Mouse (Mus musculus) lung, postnatal 0 days (tissue): Measurements from ENCODE around the gene Gm12117. TPM values are rescaled to one million over a fixed set of nuclear protein-coding genes. Genes with fewer than 3 reads are reported as not detected.

Source experiments
- ATAC-seq: fragments of 200-750 bp; cut with Nextera tagmentation; 2 replicates; pipeline ENCODE4 v1.8.0; 2017; ENCODE audit warnings: moderate library complexity
- DNase-seq: peaks from one replicate; pipeline ENCODE4 v3.0.0-alpha.2; 2016; ENCODE audit warnings: low spot score
- H3K27ac ChIP-seq: fragments of 300-500 bp; sonication (generic); 2 replicates; pipeline ENCODE4 v1.5.1; 2014; ENCODE audit warnings: antibody characterized with exemption, mild to moderate bottlenecking, low read length, mixed read lengths
- H3K27me3 ChIP-seq: fragments of 300-500 bp; sonication (generic); replicated peaks from 2 replicates; pipeline ENCODE4 v1.6.1; 2014; ENCODE audit warnings: low read length, mixed read lengths; ENCODE audit not compliant: insufficient read depth
- H3K36me3 ChIP-seq: fragments of 300-500 bp; sonication (generic); 2 replicates; pipeline ENCODE4 v1.6.1; 2014; ENCODE audit warnings: low read length, mixed read lengths; ENCODE audit not compliant: insufficient read depth
- H3K4me1 ChIP-seq: fragments of 300-500 bp; sonication (generic); 2 replicates; pipeline ENCODE4 v1.6.1; 2014; ENCODE audit warnings: antibody characterized with exemption, low read depth, low read length, mixed read lengths; ENCODE audit not compliant: insufficient read depth
- H3K4me2 ChIP-seq: fragments of 300-500 bp; sonication (generic); replicated peaks from 2 replicates; pipeline ENCODE4 v1.6.1; 2014; ENCODE audit warnings: low read depth, mild to moderate bottlenecking, low read length, moderate library complexity, mixed read lengths
- H3K4me3 ChIP-seq: fragments of 300-500 bp; sonication (generic); 2 replicates; pipeline ENCODE4 v1.5.1; 2014; ENCODE audit warnings: low read depth, low read length
- H3K9ac ChIP-seq: fragments of 300-500 bp; sonication (generic); replicated peaks from 2 replicates; pipeline ENCODE4 v1.6.1; 2014; ENCODE audit warnings: low read depth, mild to moderate bottlenecking
- H3K9me3 ChIP-seq: fragments of 300-500 bp; sonication (generic); 2 replicates; pipeline ENCODE4 v1.6.1; 2016; ENCODE audit warnings: low read length, mixed read lengths
- CTCF ChIP-seq: IDR thresholded peaks from 2 replicates; pipeline ENCODE4 v1.5.1; 2016; ENCODE audit warnings: antibody characterized with exemption, mild to moderate bottlenecking
- EP300 ChIP-seq: IDR thresholded peaks from 2 replicates; pipeline ENCODE4 v1.6.1; 2016; ENCODE audit warnings: antibody characterized with exemption, mild to moderate bottlenecking, control low read depth
- WGBS: fragments of 180-500 bp; shearing (Covaris S2); extraction: QIAGEN DNeasy Blood & Tissue Kit; methylation state at CpG from one replicate; pipeline ENCODE4 v1.1.7; 2014; 5-methylcytosine and 5-hydroxymethylcytosine counted together
- polyA plus RNA-seq: library from polyadenylated mRNA; unstranded; fragments of >200 nt; fragmentation: Nextera tagmentation; extraction: Ambion mirVana; gene quantifications from 2 replicates; pipeline ENCODE4 v1.2.1, GENCODE M21; 2015

The Gm12117 gene
- polyA plus RNA-seq, 1 experiment from 2014 or later: not detected

GRCm38 (mm10) chr11:33294063-33294462 is 17.5 kb upstream of the Gm12117 start:
- Histone ChIP-seq H3K4me2 (no peak overlapping the region), H3K4me1 (no peaks in the 10 kb centered on the region), H3K4me3 (no peak overlapping the region), H3K27ac (no peak overlapping the region), H3K9me3 (no peaks in the 10 kb centered on the region), H3K27me3 (no peaks in the 10 kb centered on the region), H3K9ac (no peak overlapping the region), H3K36me3 (no peaks in the 10 kb centered on the region)
- peak; percentile 33 for ATAC-seq
- DNase-seq: peak; percentile 6
- TF ChIP-seq CTCF: no peak
- no peak for TF ChIP-seq EP300
- 49% methylated on average over 6 of the region's 6 CpGs for WGBS

GRCm38 (mm10) chr11:33278571-33278970 is 2.0 kb upstream of the Gm12117 start:
- no peaks in the 10 kb centered on the region for H3K4me1 ChIP-seq
- H3K4me2 ChIP-seq: no peak overlapping the region
- H3K27me3 ChIP-seq: no peaks in the 10 kb centered on the region
- 58% methylated on average over 2 of the region's 2 CpGs for WGBS
- ATAC-seq (no peak), DNase-seq (no peak)
- TF ChIP-seq EP300 (no peak), CTCF (no peak)
- no peak overlapping the region for H3K4me3 ChIP-seq
- no peaks in the 10 kb centered on the region for H3K36me3 ChIP-seq
- H3K9me3 ChIP-seq: no peaks in the 10 kb centered on the region
- no peak overlapping the region for H3K9ac ChIP-seq
- H3K27ac ChIP-seq: no peak overlapping the region

GRCm38 (mm10) chr11:33274816-33275215 is 1.7 kb downstream of the Gm12117 start:
- DNase-seq (no peak), ATAC-seq (no peak)
- Histone ChIP-seq H3K4me1 (no peaks in the 10 kb centered on the region), H3K9ac (no peak overlapping the region), H3K4me3 (no peak overlapping the region), H3K27me3 (no peaks in the 10 kb centered on the region), H3K36me3 (no peaks in the 10 kb centered on the region), H3K27ac (no peak overlapping the region), H3K9me3 (no peaks in the 10 kb centered on the region), H3K4me2 (no peak overlapping the region)
- 71% methylated on average over 3 of the region's 3 CpGs for WGBS
- TF ChIP-seq CTCF (no peak), EP300 (no peak)

GRCm38 (mm10) chr11:33274294-33274693 is 2.2 kb downstream of the Gm12117 start:
- H3K36me3 ChIP-seq: no peaks in the 10 kb centered on the region

GRCm38 (mm10) chr11:33240295-33240694 is 36.2 kb downstream of the Gm12117 start:
- no peak overlapping the region for H3K4me2 ChIP-seq
- DNase-seq (no peak), ATAC-seq (no peak)
- no peak overlapping the region for H3K4me3 ChIP-seq
- no peaks in the 10 kb centered on the region for H3K4me1 ChIP-seq
- H3K27me3 ChIP-seq: no peaks in the 10 kb centered on the region
- H3K9me3 ChIP-seq: no peaks in the 10 kb centered on the region
- 80% methylated on average over 3 of the region's 3 CpGs for WGBS
- no peak overlapping the region for H3K27ac ChIP-seq
- no peak overlapping the region for H3K9ac ChIP-seq
- no peaks in the 10 kb centered on the region for H3K36me3 ChIP-seq
- TF ChIP-seq EP300 (no peak), CTCF (no peak)

More at GRCm38 (mm10) chr11:33274294-33274693, 2.2 kb downstream of the Gm12117 start:
- Histone ChIP-seq H3K4me1 (no peaks in the 10 kb centered on the region), H3K27ac (no peak overlapping the region), H3K4me2 (no peak overlapping the region), H3K27me3 (no peaks in the 10 kb centered on the region), H3K9me3 (no peaks in the 10 kb centered on the region), H3K9ac (no peak overlapping the region), H3K4me3 (no peak overlapping the region)
- TF ChIP-seq CTCF: no peak
- TF ChIP-seq EP300: no peak
- 79% methylated on average over 1 of the region's 1 CpGs for WGBS
- ATAC-seq (no peak), DNase-seq (no peak)

GRCm38 (mm10) chr11:33234134-33234533 is 42.4 kb downstream of the Gm12117 start:
- ATAC-seq (no peak), DNase-seq (no peak)
- no peaks in the 10 kb centered on the region for H3K27me3 ChIP-seq
- WGBS: 47% methylated on average over 3 of the region's 3 CpGs
- TF ChIP-seq CTCF (no peak), EP300 (no peak)
- no peak overlapping the region for H3K4me3 ChIP-seq
- no peak overlapping the region for H3K27ac ChIP-seq
- no peaks in the 10 kb centered on the region for H3K9me3 ChIP-seq
- H3K4me2 ChIP-seq: no peak overlapping the region
- H3K4me1 ChIP-seq: no peaks in the 10 kb centered on the region
- no peak overlapping the region for H3K9ac ChIP-seq
- no peaks in the 10 kb centered on the region for H3K36me3 ChIP-seq

GRCm38 (mm10) chr11:33232056-33232455 is 44.5 kb downstream of the Gm12117 start:
- no peaks in the 10 kb centered on the region for H3K9me3 ChIP-seq
- no peak overlapping the region for H3K9ac ChIP-seq
- no peak overlapping the region for H3K27ac ChIP-seq
- no peak for TF ChIP-seq EP300
- no peak for TF ChIP-seq CTCF
- H3K27me3 ChIP-seq: no peaks in the 10 kb centered on the region
- H3K4me1 ChIP-seq: no peaks in the 10 kb centered on the region
- WGBS: 68% methylated on average over 5 of the region's 5 CpGs
- H3K4me2 ChIP-seq: no peak overlapping the region
- no peak overlapping the region for H3K4me3 ChIP-seq
- ATAC-seq (no peak), DNase-seq (no peak)
- no peaks in the 10 kb centered on the region for H3K36me3 ChIP-seq
